Mouse (Mus musculus) retina, embryonic 14.5 days (tissue): ENCODE data around the gene Syce2.
A peak's percentile ranks its signal among the peaks of the same experiment; 100 is the strongest.

ENCODE experiments used
- DNase-seq: peaks from one replicate; pipeline ENCODE4 v3.0.0-alpha.2; 2015; ENCODE audit warnings: low spot score

Gene Syce2

DNA sequence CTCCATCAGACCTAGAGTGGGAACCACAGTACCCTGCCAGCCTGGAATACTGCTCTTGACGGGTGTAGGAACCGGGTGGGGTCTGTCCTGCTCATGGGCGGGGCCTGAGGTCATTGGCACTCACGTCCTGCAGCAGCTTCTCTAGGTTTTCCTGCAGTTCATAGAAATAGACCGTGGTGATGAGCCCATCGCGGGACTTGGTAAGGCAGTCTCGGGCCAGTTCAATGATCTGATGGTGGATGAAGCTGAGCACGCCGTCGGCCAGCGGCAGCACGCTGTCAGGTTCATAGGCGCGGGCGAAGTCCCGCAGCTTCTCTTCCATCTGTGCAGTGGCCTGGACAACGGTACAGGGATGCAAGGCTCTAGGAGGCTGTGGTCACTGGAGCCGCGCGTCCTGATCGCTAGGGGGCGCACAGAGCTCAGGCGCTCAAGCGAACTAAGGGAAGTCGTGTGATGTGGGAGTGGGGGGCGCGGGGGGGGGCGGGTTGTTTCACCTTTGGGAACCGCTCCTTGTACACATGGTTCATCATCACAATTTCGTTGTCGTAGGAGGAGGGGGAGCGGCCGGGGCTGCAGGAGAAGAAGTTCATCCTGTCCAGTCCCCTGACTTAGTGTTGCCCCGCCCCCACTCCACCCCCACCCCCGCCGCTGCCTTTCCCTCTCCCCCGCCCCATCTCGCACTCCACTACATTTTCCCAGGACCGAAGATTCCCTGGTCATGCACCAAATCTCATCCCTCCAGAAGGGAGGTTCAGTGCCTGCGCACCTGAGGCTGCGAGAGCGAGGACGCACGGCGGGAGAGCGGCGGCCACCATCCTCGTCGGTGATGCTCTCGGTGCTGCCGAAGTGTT is 56.8 kb downstream of the Syce2 start:
- peak; percentile 89 for DNase-seq

DNA sequence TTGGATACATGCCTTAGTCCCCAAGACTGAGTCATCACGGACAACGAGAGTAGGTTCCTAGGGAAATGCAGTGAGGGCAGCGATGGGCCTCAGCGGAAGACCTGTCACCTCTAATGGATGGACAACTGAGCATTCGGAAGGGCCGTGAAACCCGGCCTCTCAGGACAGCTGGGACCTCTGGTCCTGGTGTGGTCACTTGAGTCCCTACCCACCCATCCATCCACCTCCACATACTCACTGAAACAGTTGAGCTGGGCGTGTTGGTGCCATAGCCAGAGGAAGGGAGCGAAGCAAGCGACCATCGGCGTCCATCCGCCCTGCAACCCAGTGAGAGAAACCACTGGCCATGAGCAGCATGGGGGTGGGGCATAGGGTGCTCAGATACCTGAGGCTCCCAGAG is 58.7 kb downstream of the Syce2 start:
- no peak for DNase-seq

DNA sequence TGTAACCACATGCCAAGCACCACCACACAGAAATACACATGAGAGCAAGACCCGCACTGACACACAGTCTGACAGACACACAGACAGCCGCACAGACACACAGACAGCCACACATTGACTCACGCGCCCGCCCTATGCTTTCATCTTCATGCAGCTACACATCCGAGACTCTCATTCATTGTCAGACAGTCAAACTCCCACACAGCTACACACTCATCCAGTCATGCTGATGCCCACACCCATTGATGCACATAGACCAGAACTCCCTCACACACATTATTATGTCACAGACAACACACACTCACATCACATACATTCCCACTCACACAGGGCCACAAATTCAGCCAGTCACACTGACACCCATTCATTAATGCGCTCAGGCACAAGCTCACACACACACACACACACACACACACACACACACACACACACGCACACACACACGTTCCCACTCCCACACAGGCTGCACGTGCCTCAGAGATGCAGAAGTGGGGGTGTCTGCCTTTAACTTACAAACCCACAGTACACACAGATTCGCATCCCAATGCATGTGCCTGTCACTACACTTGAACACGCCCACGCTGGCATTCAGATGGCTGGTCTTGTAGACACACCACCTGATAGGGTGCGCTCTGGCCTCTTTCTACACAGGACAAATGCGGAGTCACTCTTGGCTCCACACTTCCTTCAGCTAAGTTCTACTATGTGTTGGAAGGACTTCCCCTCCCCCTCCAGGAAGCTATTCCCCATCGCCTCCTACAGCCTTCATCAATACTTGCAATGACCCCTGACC is 62.1 kb downstream of the Syce2 start:
- DNase-seq = no peak

DNA sequence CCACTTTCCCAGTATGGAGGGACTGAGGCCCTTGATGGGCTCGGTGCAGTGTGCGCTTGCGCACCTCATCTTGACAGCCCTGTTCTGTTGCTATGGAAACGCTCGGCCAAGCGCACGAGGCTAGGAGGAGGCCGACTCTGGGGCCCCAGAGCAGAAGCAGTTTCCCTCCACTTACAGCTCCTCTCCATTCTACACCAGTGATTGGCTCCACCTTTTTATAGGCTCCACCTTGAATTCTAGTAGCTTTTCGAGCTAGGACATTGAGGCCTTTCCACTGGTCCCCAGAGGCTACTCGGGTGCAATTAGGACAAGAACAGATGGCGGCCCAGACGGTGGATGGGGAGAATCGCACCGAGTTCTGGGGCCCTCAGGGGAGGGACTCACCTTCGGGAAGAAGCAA is 62.9 kb downstream of the Syce2 start:
- peak; percentile 96 for DNase-seq

DNA sequence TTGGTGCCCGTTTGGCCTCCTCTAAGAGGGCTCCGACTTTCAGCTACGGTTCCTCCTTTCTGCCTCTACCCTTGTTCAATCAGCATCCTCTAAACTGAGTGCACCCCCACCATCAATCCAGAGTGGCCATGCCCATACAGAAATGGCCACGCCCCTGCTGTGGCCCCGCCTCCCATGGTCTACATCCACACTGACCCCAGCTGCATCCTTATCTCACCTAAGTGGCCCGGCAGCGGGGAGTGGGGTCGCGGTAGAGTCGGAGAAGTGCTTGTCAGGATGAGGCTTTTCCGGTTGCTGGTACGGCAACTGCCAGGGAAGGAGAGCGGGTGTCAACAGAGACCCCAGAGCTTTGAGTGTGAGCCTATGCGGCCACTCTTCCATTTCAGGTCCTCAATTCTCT is 63.6 kb downstream of the Syce2 start:
- peak; percentile 74 for DNase-seq

DNA sequence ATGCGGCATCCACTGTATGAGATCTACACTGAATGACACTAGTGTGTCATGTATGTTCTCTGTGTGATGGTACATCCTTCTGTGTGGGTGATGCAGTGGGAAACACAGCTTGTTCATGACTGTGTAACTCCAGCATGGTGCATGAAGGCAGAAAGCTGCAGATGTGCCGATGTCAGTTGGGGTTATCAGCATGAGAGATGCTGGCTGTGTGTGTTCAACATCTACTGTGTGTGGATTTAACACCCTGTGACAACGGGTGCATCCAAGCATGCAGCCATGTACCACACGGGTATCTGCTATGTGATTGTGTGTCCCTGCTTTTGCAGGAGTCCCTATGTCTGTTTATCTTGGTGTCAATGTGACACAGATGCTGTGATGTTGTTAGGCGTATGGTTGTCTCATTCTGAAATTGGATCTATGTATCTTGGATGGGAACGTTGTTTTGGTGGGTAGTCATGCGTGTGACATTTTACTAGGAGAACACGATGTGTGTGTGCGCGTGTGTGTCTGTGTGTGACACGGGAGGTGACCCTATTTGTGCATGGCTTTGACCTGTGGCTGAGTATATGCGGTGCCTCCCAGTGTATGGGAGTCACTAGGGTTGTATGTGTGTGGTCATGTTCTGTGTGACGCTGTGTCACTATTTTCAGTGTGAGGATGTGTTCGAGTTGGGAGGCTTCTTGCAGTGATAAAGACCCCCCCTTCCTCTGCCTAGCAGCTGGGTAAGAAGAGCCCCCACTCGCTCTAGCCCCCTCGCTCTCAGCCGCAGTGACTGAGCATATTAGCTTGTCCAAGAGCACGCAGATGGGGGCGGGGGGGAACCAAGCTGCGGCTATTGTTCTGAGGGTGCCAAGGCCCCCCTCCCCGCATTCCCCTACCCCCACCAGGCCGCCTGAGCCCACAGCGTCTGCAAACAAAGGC is 64.4 kb downstream of the Syce2 start:
- peak; percentile 50 for DNase-seq

DNA sequence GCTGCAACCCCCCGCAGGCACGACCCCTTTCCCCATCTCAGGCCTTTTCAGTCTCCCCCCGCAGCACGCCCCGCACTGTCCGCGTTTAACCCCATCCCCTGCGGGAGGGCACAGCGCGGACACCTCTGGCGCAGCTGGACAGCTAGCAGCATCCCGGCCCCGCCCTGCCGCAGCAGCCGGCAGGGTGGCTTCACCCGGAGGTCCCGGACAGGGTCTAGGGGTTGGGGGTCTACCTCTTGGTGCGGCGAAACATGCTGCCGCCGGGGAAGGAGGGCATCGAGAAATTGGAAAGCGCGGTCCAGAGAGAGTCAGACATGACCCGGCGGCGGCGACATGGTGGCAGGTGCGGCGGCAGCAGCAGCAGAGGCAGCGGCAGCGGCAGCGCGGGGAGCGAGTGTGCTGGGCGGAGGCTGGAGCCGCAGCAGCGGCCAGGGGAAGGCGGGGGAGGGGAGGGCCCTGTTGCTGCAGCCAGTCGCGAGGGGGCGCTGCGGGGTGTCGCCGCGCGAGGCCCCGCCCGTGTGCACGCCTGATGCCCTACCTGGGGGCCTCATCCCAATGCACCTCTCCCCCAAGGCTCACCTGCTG is 65.1 kb downstream of the Syce2 start, which contains the start of gene Mast1:
Mast1 (minus strand) TSS at position 398 of the 585 bp plus-strand sequence.
- peak; percentile 86 for DNase-seq
